Mouse (Mus musculus): Measurements from ENCODE around the gene Cntf. TPM values are rescaled to one million over a fixed set of nuclear protein-coding genes. Genes with fewer than 3 reads are reported as not detected.
"Not testable (repeated sequence)": the region's sequence is repeated elsewhere in the genome, so short reads cannot be mapped to it uniquely, and the experiment has no call there.

The Cntf gene
- polyA plus RNA-seq, 1 experiment from 2014 or later, result not detected

GRCm38 (mm10) chr19:12731950-12732349 lies 33.5 kb downstream of the Cntf start:
- Histone ChIP-seq H3K36me3 (ENCODE audit: control insufficient read depth, insufficient read depth, low read length) (no peaks in the 10 kb centered on the region), H3K9ac (replicated peaks; ENCODE audit: low read length) (no peak overlapping the region), H3K4me2 (ENCODE audit: low read length) (no peak overlapping the region), H3K9me3 (ENCODE audit: control insufficient read depth, low read length) (no peaks in the 10 kb centered on the region), H3K27ac (replicated peaks; ENCODE audit: low read depth, low read length) (no peak overlapping the region), H3K4me3 (replicated peaks; ENCODE audit: low read depth, low read length) (no peak overlapping the region), H3K27me3 (ENCODE audit: control insufficient read depth, insufficient read depth, low read length) (no peaks in the 10 kb centered on the region), H3K4me1 (ENCODE audit: control insufficient read depth, insufficient read depth, low read length) (no peaks in the 10 kb centered on the region)
- 94% methylated on average over 2 of the region's 2 CpGs for WGBS
- no peak for DNase-seq
- no peak for ATAC-seq (ENCODE audit: low FRiP score, low TSS enrichment)

DNA sequence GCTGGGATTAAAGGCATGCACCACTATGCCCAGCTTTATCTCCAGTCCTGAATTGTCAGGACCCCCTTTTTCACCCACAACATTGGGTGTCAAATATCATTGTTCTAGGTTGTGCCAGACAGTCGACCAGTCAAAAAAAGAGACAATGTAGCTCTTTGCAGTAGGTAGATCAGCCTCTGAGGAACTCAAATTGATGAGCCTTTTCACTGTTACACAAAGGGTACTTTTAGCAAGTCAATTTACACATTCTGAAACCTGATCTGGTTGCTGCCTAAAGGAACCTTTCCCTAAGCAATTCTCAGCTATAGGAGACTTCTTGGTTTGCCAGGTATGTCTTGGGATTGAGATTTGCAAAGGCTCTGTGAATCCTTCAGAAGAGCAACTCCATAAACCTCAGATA lies 34.4 kb downstream of the Cntf start:
- DNase-seq (no peak), ATAC-seq (ENCODE audit: low FRiP score, low TSS enrichment) (no peak)
- H3K27me3 ChIP-seq (ENCODE audit: control insufficient read depth, insufficient read depth, low read length), result no peaks in the 10 kb centered on the region
- no peaks in the 10 kb centered on the region for H3K36me3 ChIP-seq (ENCODE audit: control insufficient read depth, insufficient read depth, low read length)
- 62% methylated on average over 1 of the region's 1 CpGs for WGBS
- no peaks in the 10 kb centered on the region for H3K4me1 ChIP-seq (ENCODE audit: control insufficient read depth, insufficient read depth, low read length)
- no peak overlapping the region for H3K4me2 ChIP-seq (ENCODE audit: low read length)
- no peak overlapping the region for H3K27ac ChIP-seq (replicated peaks; ENCODE audit: low read depth, low read length)
- H3K4me3 ChIP-seq (replicated peaks; ENCODE audit: low read depth, low read length), result no peak overlapping the region
- H3K9me3 ChIP-seq (ENCODE audit: control insufficient read depth, low read length), result no peaks in the 10 kb centered on the region
- no peak overlapping the region for H3K9ac ChIP-seq (replicated peaks; ENCODE audit: low read length)

DNA sequence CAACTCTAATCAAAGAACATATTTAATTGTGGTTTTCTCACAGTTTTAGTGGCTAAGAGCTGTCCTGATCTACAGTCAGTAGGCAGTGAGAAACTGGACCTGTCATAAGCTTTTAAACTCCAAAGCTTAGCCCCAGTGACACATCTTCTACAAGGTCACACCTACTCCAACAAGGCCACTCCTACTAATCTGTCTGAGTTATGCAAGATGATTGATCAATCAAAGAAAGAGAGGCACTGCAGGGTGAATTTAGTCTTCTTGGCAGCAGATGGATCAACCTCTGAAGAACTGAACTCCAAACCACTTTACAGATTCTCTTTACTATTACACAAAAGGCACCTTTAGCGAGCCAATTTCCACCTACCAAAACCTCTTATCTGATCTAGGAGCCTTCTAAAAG lies 39.6 kb downstream of the Cntf start:
- DNase-seq (no peak), ATAC-seq (ENCODE audit: low FRiP score, low TSS enrichment) (no peak)
- Histone ChIP-seq H3K4me2 (ENCODE audit: low read length) (no peak overlapping the region), H3K9me3 (ENCODE audit: control insufficient read depth, low read length) (no peaks in the 10 kb centered on the region), H3K27me3 (ENCODE audit: control insufficient read depth, insufficient read depth, low read length) (no peaks in the 10 kb centered on the region), H3K36me3 (ENCODE audit: control insufficient read depth, insufficient read depth, low read length) (no peaks in the 10 kb centered on the region), H3K4me3 (replicated peaks; ENCODE audit: low read depth, low read length) (no peak overlapping the region), H3K27ac (replicated peaks; ENCODE audit: low read depth, low read length) (no peak overlapping the region), H3K9ac (replicated peaks; ENCODE audit: low read length) (no peak overlapping the region), H3K4me1 (ENCODE audit: control insufficient read depth, insufficient read depth, low read length) (no peaks in the 10 kb centered on the region)
- 98% methylated on average over 1 of the region's 1 CpGs for WGBS

DNA sequence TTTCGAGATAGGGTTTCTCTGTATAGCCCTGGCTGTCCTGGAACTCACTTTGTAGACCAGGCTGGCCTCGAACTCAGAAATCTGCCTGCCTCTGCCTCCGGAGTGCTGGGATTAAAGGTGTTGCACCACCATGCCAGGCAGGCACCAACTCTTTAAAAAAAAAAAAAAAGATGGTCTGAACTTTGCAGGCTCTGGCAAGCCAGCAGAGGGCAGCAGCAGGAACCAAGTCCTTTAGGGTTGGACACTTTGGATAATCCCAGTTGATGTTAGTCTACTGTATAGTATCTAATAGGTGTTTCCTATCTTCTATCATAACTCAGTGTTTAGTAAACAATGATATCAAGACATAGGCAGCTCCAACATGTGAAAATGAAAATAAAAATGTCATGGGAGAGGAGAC lies 43.1 kb downstream of the Cntf start:
- no peak overlapping the region for H3K4me3 ChIP-seq (replicated peaks; ENCODE audit: low read depth, low read length)
- WGBS, result 75% methylated on average over 2 of the region's 3 CpGs
- H3K9me3 ChIP-seq (ENCODE audit: control insufficient read depth, low read length), result no peaks in the 10 kb centered on the region
- no peak overlapping the region for H3K4me2 ChIP-seq (ENCODE audit: low read length)
- H3K27me3 ChIP-seq (ENCODE audit: control insufficient read depth, insufficient read depth, low read length), result no peaks in the 10 kb centered on the region
- no peak overlapping the region for H3K9ac ChIP-seq (replicated peaks; ENCODE audit: low read length)
- H3K4me1 ChIP-seq (ENCODE audit: control insufficient read depth, insufficient read depth, low read length), result no peaks in the 10 kb centered on the region
- ATAC-seq (ENCODE audit: low FRiP score, low TSS enrichment) (no peak), DNase-seq (no peak)
- no peaks in the 10 kb centered on the region for H3K36me3 ChIP-seq (ENCODE audit: control insufficient read depth, insufficient read depth, low read length)
- no peak overlapping the region for H3K27ac ChIP-seq (replicated peaks; ENCODE audit: low read depth, low read length)

- H3K27ac ChIP-seq (replicated peaks; ENCODE audit: low read depth, low read length); ATAC-seq (ENCODE audit: low FRiP score, low TSS enrichment); H3K36me3 ChIP-seq (ENCODE audit: control insufficient read depth, insufficient read depth, low read length); H3K4me1 ChIP-seq (ENCODE audit: control insufficient read depth, insufficient read depth, low read length); H3K4me2 ChIP-seq (ENCODE audit: low read length); DNase-seq; H3K9me3 ChIP-seq (ENCODE audit: control insufficient read depth, low read length); H3K9ac ChIP-seq (replicated peaks; ENCODE audit: low read length); H3K4me3 ChIP-seq (replicated peaks; ENCODE audit: low read depth, low read length); H3K27me3 ChIP-seq (ENCODE audit: control insufficient read depth, insufficient read depth, low read length): not testable (repeated sequence)
- WGBS, result 92% methylated on average over 7 of the region's 7 CpGs
These were observed 43.8 kb downstream of the Cntf start for GRCm38 (mm10) chr19:12721596-12721995.

DNA sequence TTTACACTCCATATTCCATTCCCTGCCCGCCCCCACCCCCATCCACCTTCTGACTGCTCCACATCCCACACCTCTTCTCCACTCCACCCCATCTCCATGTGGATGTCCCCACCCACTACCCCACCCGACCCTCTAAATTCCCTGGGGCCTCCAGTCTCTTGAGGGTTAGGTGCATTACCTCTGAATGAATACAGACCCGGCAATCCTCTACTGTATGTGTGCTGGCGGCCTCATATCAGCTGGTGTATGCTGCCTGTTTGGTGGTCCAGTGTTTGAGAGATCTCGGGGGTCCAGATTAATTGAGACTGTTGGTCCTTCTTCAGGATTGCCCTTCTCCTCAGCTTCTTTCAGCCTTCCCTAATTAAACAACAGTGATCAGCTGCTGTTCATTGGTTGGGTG lies 44.5 kb downstream of the Cntf start:
- not testable (repeated sequence) for H3K27me3 ChIP-seq (ENCODE audit: control insufficient read depth, insufficient read depth, low read length); H3K9me3 ChIP-seq (ENCODE audit: control insufficient read depth, low read length); ATAC-seq (ENCODE audit: low FRiP score, low TSS enrichment); H3K4me1 ChIP-seq (ENCODE audit: control insufficient read depth, insufficient read depth, low read length); H3K36me3 ChIP-seq (ENCODE audit: control insufficient read depth, insufficient read depth, low read length); H3K4me2 ChIP-seq (ENCODE audit: low read length); H3K9ac ChIP-seq (replicated peaks; ENCODE audit: low read length); DNase-seq; H3K4me3 ChIP-seq (replicated peaks; ENCODE audit: low read depth, low read length); H3K27ac ChIP-seq (replicated peaks; ENCODE audit: low read depth, low read length)
- WGBS, result 92% methylated on average over 5 of the region's 5 CpGs

DNA sequence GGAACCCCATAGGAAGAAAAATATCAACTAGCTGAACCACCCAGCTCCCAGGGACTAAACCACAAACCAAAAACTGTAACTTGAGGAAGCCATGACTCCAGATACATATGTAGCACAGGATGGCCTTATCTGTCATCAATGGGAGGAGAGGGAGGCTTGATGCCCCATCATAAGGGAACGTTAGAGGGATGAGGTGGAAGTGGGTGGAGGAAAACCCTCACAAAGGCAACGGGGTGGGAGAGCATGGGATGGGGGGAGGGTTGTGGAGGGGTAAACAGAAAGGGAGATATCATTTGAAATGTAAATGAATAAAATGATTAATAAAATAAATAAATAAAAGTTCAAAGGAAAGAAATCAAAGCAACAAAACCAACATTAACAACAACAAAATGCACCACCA lies 45.0 kb downstream of the Cntf start:
- Histone ChIP-seq H3K36me3 (ENCODE audit: control insufficient read depth, insufficient read depth, low read length) (no peaks in the 10 kb centered on the region), H3K4me2 (ENCODE audit: low read length) (no peak overlapping the region), H3K27me3 (ENCODE audit: control insufficient read depth, insufficient read depth, low read length) (no peaks in the 10 kb centered on the region), H3K9me3 (ENCODE audit: control insufficient read depth, low read length) (no peaks in the 10 kb centered on the region), H3K4me3 (replicated peaks; ENCODE audit: low read depth, low read length) (no peak overlapping the region), H3K27ac (replicated peaks; ENCODE audit: low read depth, low read length) (no peak overlapping the region), H3K9ac (replicated peaks; ENCODE audit: low read length) (no peak overlapping the region), H3K4me1 (ENCODE audit: control insufficient read depth, insufficient read depth, low read length) (no peaks in the 10 kb centered on the region)
- DNase-seq, result no peak
- no peak for ATAC-seq (ENCODE audit: low FRiP score, low TSS enrichment)
- WGBS, result 75% methylated on average over 2 of the region's 2 CpGs

DNA sequence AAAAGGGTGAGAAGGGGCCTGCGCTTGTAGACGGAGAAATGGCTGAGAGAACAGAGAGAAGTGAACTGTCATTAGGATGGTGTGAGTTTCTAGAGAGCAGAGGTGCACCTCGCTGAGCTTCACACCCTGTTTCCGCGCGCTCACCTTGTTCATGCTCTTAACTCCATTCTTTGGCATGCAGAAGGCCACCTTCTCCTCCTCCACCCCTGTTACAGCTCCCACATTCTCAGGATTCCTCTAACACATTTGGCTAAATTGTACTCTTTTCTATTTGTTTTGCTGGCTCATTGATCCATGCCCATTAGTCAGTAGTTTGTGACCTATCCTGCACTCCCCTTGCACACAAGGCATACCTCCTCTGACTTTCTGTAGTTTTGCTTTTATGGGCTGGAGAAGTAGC lies 46.2 kb downstream of the Cntf start:
- no peaks in the 10 kb centered on the region for H3K4me1 ChIP-seq (ENCODE audit: control insufficient read depth, insufficient read depth, low read length)
- 89% methylated on average over 6 of the region's 6 CpGs for WGBS
- no peak overlapping the region for H3K4me2 ChIP-seq (ENCODE audit: low read length)

More for the DNA sequence above, 46.2 kb downstream of the Cntf start:
- Histone ChIP-seq H3K27ac (replicated peaks; ENCODE audit: low read depth, low read length) (no peak overlapping the region), H3K9ac (replicated peaks; ENCODE audit: low read length) (no peak overlapping the region), H3K27me3 (ENCODE audit: control insufficient read depth, insufficient read depth, low read length) (no peaks in the 10 kb centered on the region), H3K36me3 (ENCODE audit: control insufficient read depth, insufficient read depth, low read length) (no peaks in the 10 kb centered on the region), H3K4me3 (replicated peaks; ENCODE audit: low read depth, low read length) (no peak overlapping the region), H3K9me3 (ENCODE audit: control insufficient read depth, low read length) (no peaks in the 10 kb centered on the region)
- ATAC-seq (ENCODE audit: low FRiP score, low TSS enrichment) (no peak), DNase-seq (no peak)
